ENCODE assay signal across 24 mouse cellular contexts in genomic region chr2:44354786-44355185, GRCm38 (mm10).
DNase-seq lines count a peak whose midpoint lies in the region; ATAC-seq and TF ChIP-seq lines count a peak whose summit lies in the region.
"Had no signal": no experiment of that assay in that cellular context is flagged by ENCODE, and none has a peak within 500 bp of the region (broad histone marks: within the 10 kb centered on the region; RNA-seq: fewer than 3 reads in every experiment).

No protein-coding gene starts in this region.

- no peaks in the 10 kb centered on the region for H3K36me3 ChIP-seq in kidney, postnatal 0 days (ENCODE audit: insufficient read depth, low read length)
- no peaks in the 10 kb centered on the region for H3K36me3 ChIP-seq in lung, postnatal 0 days (ENCODE audit: insufficient read depth, low read length)
- H3K36me3 ChIP-seq in stomach, embryonic 16.5 days (ENCODE audit: control insufficient read depth, insufficient read depth, low read length) = no peaks in the 10 kb centered on the region
- H3K36me3 ChIP-seq: limb, embryonic 13.5 days; liver, embryonic 12.5 days had no signal

- no peak for TF ChIP-seq POLR2A in embryonic fibroblast, embryonic 13.5 days (IDR thresholded peaks at IDR 0.05; ENCODE audit: low read depth, low read length)

- no peaks in the 10 kb centered on the region for H3K4me1 ChIP-seq in kidney, postnatal 0 days (replicated peaks; ENCODE audit: insufficient read depth, low read length)
- no peaks in the 10 kb centered on the region for H3K4me1 ChIP-seq in lung, postnatal 0 days (ENCODE audit: insufficient read depth, low read depth, low read length)
- 0 out of 2 replicates have a peak, but pooled peaks cover 5% of the 10 kb centered on the region for H3K4me1 ChIP-seq in embryonic fibroblast, embryonic 13.5 days (ENCODE audit: control insufficient read depth, insufficient read depth, low read length)
- no peaks in the 10 kb centered on the region for H3K4me1 ChIP-seq in stomach, embryonic 16.5 days (ENCODE audit: control insufficient read depth, insufficient read depth, low read length)
- H3K4me1 ChIP-seq: forebrain, embryonic 13.5 days had no signal

- DNase-seq in kidney, postnatal 0 days (ENCODE audit: low spot score) = peak; percentile 15
- DNase-seq in kidney, postnatal 14 days = no peak
- DNase-seq in lung, postnatal 0 days (ENCODE audit: low spot score) = peak; percentile 11
- no peak for DNase-seq in lung, postnatal 10 days
- no peak for DNase-seq in spleen, adult 18-20 months
- DNase-seq: adrenal gland, postnatal 10 days; B cell, adult 2 months; cerebellum, adult 8-10 months; cerebellum, postnatal 25 days; gastrocnemius, postnatal 25 days; kidney, adult 2 months; layer of hippocampus, adult 9-11 months; liver, postnatal 0 days; midbrain, embryonic 14.5 days; thymus, postnatal 4 days had no signal

- no peak for TF ChIP-seq CTCF in kidney, postnatal 0 days (IDR thresholded peaks at IDR 0.05; ENCODE audit: low read depth)
- TF ChIP-seq CTCF in lung, postnatal 0 days (IDR thresholded peaks at IDR 0.05) = no peak
- TF ChIP-seq CTCF in embryonic fibroblast, embryonic 13.5 days (IDR thresholded peaks at IDR 0.05; ENCODE audit: borderline replicate concordance, insufficient read depth, low read length) = no peak

- no peak for ATAC-seq in kidney, postnatal 0 days (replicated peaks; ENCODE audit: low FRiP score, low read depth)
- no peak for ATAC-seq in lung, postnatal 0 days
- ATAC-seq in stomach, embryonic 16.5 days (ENCODE audit: insufficient read depth, low FRiP score) = no peak
- ATAC-seq: activated CD4-positive, CD25-positive, alpha-beta regulatory T cell, adult 4 months; forebrain, embryonic 13.5 days; inflammation-experienced regulatory T-cells, adult 6 months; liver, embryonic 12.5 days; liver, postnatal 0 days had no signal

- no peak overlapping the region for H3K27ac ChIP-seq in kidney, postnatal 0 days
- H3K27ac ChIP-seq in lung, postnatal 0 days (ENCODE audit: low read length) = no peak overlapping the region
- peak overlapping the region; percentile 71 for H3K27ac ChIP-seq in embryonic fibroblast, embryonic 13.5 days (ENCODE audit: insufficient read depth, low read length)
- H3K27ac ChIP-seq in stomach, embryonic 16.5 days (ENCODE audit: low read length) = peak overlapping the region; percentile 90; the same call in 1 of the 2 replicates
- H3K27ac ChIP-seq: forebrain, embryonic 13.5 days; hindbrain, embryonic 14.5 days; limb, embryonic 13.5 days; liver, embryonic 12.5 days had no signal

- no peaks in the 10 kb centered on the region for H3K27me3 ChIP-seq in kidney, postnatal 0 days (ENCODE audit: insufficient read depth, low read length)
- H3K27me3 ChIP-seq in lung, postnatal 0 days (replicated peaks; ENCODE audit: insufficient read depth, low read length) = no peaks in the 10 kb centered on the region
- no peaks in the 10 kb centered on the region for H3K27me3 ChIP-seq in stomach, embryonic 16.5 days (ENCODE audit: control insufficient read depth, insufficient read depth, low read length)
- H3K27me3 ChIP-seq: forebrain, embryonic 13.5 days; limb, embryonic 13.5 days; liver, embryonic 12.5 days had no signal

- 90% methylated on average over 4 of the region's 4 CpGs for WGBS in kidney, postnatal 0 days
- 78% methylated on average over 4 of the region's 4 CpGs for WGBS in lung, postnatal 0 days
- WGBS in stomach, embryonic 16.5 days = 73% methylated on average over 4 of the region's 4 CpGs

- no peak for TF ChIP-seq EP300 in lung, postnatal 0 days (IDR thresholded peaks at IDR 0.05)

- H3K9me3 ChIP-seq in kidney, postnatal 0 days (replicated peaks; ENCODE audit: low read length) = no peaks in the 10 kb centered on the region
- H3K9me3 ChIP-seq in lung, postnatal 0 days (ENCODE audit: low read length) = no peaks in the 10 kb centered on the region
- no peaks in the 10 kb centered on the region for H3K9me3 ChIP-seq in stomach, embryonic 16.5 days (replicated peaks; ENCODE audit: control insufficient read depth, low read length)
- H3K9me3 ChIP-seq: forebrain, embryonic 13.5 days; limb, embryonic 13.5 days; liver, embryonic 12.5 days had no signal

- H3K4me2 ChIP-seq in kidney, postnatal 0 days (ENCODE audit: low read length) = no peak overlapping the region
- H3K4me2 ChIP-seq in lung, postnatal 0 days (replicated peaks; ENCODE audit: low read depth, low read length) = 0 out of 2 replicates have a peak overlapping the region, but pooled peaks have one; percentile 11
- H3K4me2 ChIP-seq in stomach, embryonic 16.5 days (ENCODE audit: low read depth, low read length) = no peak overlapping the region
- H3K4me2 ChIP-seq: forebrain, embryonic 13.5 days; heart, embryonic 11.5 days; hindbrain, embryonic 14.5 days; liver, embryonic 12.5 days had no signal

- H3K4me3 ChIP-seq in kidney, postnatal 0 days (replicated peaks; ENCODE audit: low read depth, low read length) = no peak overlapping the region
- H3K4me3 ChIP-seq in lung, postnatal 0 days (ENCODE audit: low read depth, low read length) = no peak overlapping the region
- H3K4me3 ChIP-seq in embryonic fibroblast, embryonic 13.5 days (ENCODE audit: insufficient read depth, low read length) = no peak overlapping the region
- H3K4me3 ChIP-seq in stomach, embryonic 16.5 days (replicated peaks; ENCODE audit: low read length) = no peak overlapping the region
- H3K4me3 ChIP-seq: forebrain, embryonic 13.5 days; limb, embryonic 13.5 days; liver, embryonic 12.5 days had no signal

- H3K9ac ChIP-seq in kidney, postnatal 0 days (ENCODE audit: low read depth, low read length) = no peak overlapping the region
- no peak overlapping the region for H3K9ac ChIP-seq in lung, postnatal 0 days (replicated peaks; ENCODE audit: low read depth)
- H3K9ac ChIP-seq in stomach, embryonic 16.5 days (ENCODE audit: low read length) = no peak overlapping the region
- H3K9ac ChIP-seq: forebrain, embryonic 13.5 days; hindbrain, embryonic 14.5 days; limb, embryonic 13.5 days; liver, embryonic 12.5 days; liver, postnatal 0 days had no signal

Comparison
In these comparisons a context has a peak if more than half of its experiments do, and no peak if none do; other contexts are left out.
1. DNase-seq: peak in kidney, postnatal 0 days (single experiment) and lung, postnatal 0 days (single experiment); none in kidney, postnatal 14 days (single experiment), lung, postnatal 10 days (single experiment) and spleen, adult 18-20 months (0 of 2).
2. H3K27ac ChIP-seq: peak in embryonic fibroblast, embryonic 13.5 days (single experiment) and stomach, embryonic 16.5 days (single experiment); none in kidney, postnatal 0 days (single experiment) and lung, postnatal 0 days (single experiment).